Mouse (Mus musculus) intestine, postnatal 0 days (tissue): ENCODE results near the gene A630001G21Rik. TPM values are rescaled to one million over a fixed set of nuclear protein-coding genes. Genes with fewer than 3 reads are reported as not detected.

Source experiments
- ATAC-seq: fragments of 200-750 bp; cut with Nextera tagmentation; 2 replicates; pipeline ENCODE4 v1.8.0; 2017; ENCODE audit warnings: mild to moderate bottlenecking, moderate TSS enrichment, moderate library complexity
- H3K27ac ChIP-seq: fragments of 300-500 bp; sonication (generic); 2 replicates; pipeline ENCODE4 v1.5.1; 2014; ENCODE audit warnings: mild to moderate bottlenecking, low read depth, low read length, moderate library complexity
- H3K27me3 ChIP-seq: fragments of 300-500 bp; sonication (generic); replicated peaks from 2 replicates; pipeline ENCODE4 v1.6.1; 2014; ENCODE audit warnings: low read length, mixed read lengths; ENCODE audit not compliant: control insufficient read depth, insufficient read depth
- H3K36me3 ChIP-seq: fragments of 300-500 bp; sonication (generic); 2 replicates; pipeline ENCODE4 v1.6.1; 2014; ENCODE audit warnings: mild to moderate bottlenecking, moderate library complexity; ENCODE audit not compliant: control insufficient read depth, insufficient read depth
- H3K4me1 ChIP-seq: fragments of 300-500 bp; sonication (generic); replicated peaks from 2 replicates; pipeline ENCODE4 v1.6.1; 2014; ENCODE audit warnings: antibody characterized with exemption, low read length, mixed read lengths; ENCODE audit not compliant: control insufficient read depth, insufficient read depth
- H3K4me2 ChIP-seq: fragments of 300-500 bp; sonication (generic); replicated peaks from 2 replicates; pipeline ENCODE4 v1.6.1; 2014; ENCODE audit warnings: low read depth, mild to moderate bottlenecking, moderate library complexity
- H3K4me3 ChIP-seq: fragments of 300-500 bp; sonication (generic); 2 replicates; pipeline ENCODE4 v1.5.1; 2014; ENCODE audit warnings: low read depth, low read length
- H3K9ac ChIP-seq: fragments of 300-500 bp; sonication (generic); 2 replicates; pipeline ENCODE4 v1.6.1; 2014; ENCODE audit warnings: mild to moderate bottlenecking, low read depth, low read length
- H3K9me3 ChIP-seq: fragments of 300-500 bp; sonication (generic); 2 replicates; pipeline ENCODE4 v1.6.1; 2016; ENCODE audit warnings: mixed run types; ENCODE audit not compliant: control insufficient read depth
- CTCF ChIP-seq: sonication (generic); IDR thresholded peaks from 2 replicates; pipeline ENCODE4 v1.5.1; 2016; ENCODE audit warnings: low read depth, mild to moderate bottlenecking, control low read depth, antibody characterized with exemption, moderate library complexity
- WGBS: fragments of 180-500 bp; shearing (Covaris S2); extraction: QIAGEN DNeasy Blood & Tissue Kit; methylation state at CpG from one replicate; pipeline ENCODE4 v1.1.7; 2014; 5-methylcytosine and 5-hydroxymethylcytosine counted together
- polyA plus RNA-seq: library from polyadenylated mRNA; unstranded; fragments of >200 nt; fragmentation: Nextera tagmentation; extraction: Ambion mirVana; gene quantifications from 2 replicates; pipeline ENCODE4 v1.2.1, GENCODE M21; 2015

Gene A630001G21Rik
- polyA plus RNA-seq, 1 experiment from 2014 or later = 0.55 TPM

GRCm38 (mm10) chr1:85763386-85763785 is 15.1 kb downstream of the A630001G21Rik start:
- Histone ChIP-seq H3K9me3 (no peaks in the 10 kb centered on the region), H3K4me1 (no peaks in the 10 kb centered on the region), H3K4me3 (no peak overlapping the region), H3K4me2 (no peak overlapping the region), H3K36me3 (no peaks in the 10 kb centered on the region), H3K27me3 (no peaks in the 10 kb centered on the region), H3K9ac (no peak overlapping the region), H3K27ac (no peak overlapping the region)
- no peak for ATAC-seq
- no peak for TF ChIP-seq CTCF
- WGBS = 74% methylated on average over 6 of the region's 6 CpGs

GRCm38 (mm10) chr1:85761665-85762064 is 16.8 kb downstream of the A630001G21Rik start:
- Histone ChIP-seq H3K4me3 (no peak overlapping the region), H3K27me3 (no peaks in the 10 kb centered on the region), H3K4me1 (no peaks in the 10 kb centered on the region), H3K27ac (no peak overlapping the region), H3K9me3 (no peaks in the 10 kb centered on the region), H3K4me2 (no peak overlapping the region), H3K36me3 (no peaks in the 10 kb centered on the region), H3K9ac (no peak overlapping the region)
- no peak for TF ChIP-seq CTCF
- WGBS = 87% methylated on average over 4 of the region's 4 CpGs
- ATAC-seq = no peak

GRCm38 (mm10) chr1:85758969-85759293 is 19.5 kb downstream of the A630001G21Rik start:
- Histone ChIP-seq H3K9me3 (no peaks in the 10 kb centered on the region), H3K27ac (no peak overlapping the region), H3K4me2 (no peak overlapping the region), H3K27me3 (no peaks in the 10 kb centered on the region), H3K9ac (no peak overlapping the region), H3K4me1 (no peaks in the 10 kb centered on the region), H3K4me3 (no peak overlapping the region), H3K36me3 (no peaks in the 10 kb centered on the region)
- WGBS = 15% methylated on average over 1 of the region's 1 CpGs
- TF ChIP-seq CTCF = no peak
- ATAC-seq = no peak

GRCm38 (mm10) chr1:85758231-85758968 is 20.0 kb downstream of the A630001G21Rik start:
- H3K27me3 ChIP-seq = no peaks in the 10 kb centered on the region
- no peak overlapping the region for H3K27ac ChIP-seq
- no peak overlapping the region for H3K4me2 ChIP-seq
- no peak for ATAC-seq
- H3K4me3 ChIP-seq = no peak overlapping the region
- 35% methylated on average over 14 of the region's 14 CpGs for WGBS
- no peaks in the 10 kb centered on the region for H3K4me1 ChIP-seq
- H3K9ac ChIP-seq = no peak overlapping the region
- no peaks in the 10 kb centered on the region for H3K9me3 ChIP-seq
- TF ChIP-seq CTCF = no peak
- no peaks in the 10 kb centered on the region for H3K36me3 ChIP-seq

GRCm38 (mm10) chr1:85757531-85758230 is 20.8 kb downstream of the A630001G21Rik start:
- H3K9ac ChIP-seq = no peak overlapping the region

GRCm38 (mm10) chr1:85751932-85752680 is 26.3 kb downstream of the A630001G21Rik start:
- ATAC-seq = no peak

More at GRCm38 (mm10) chr1:85757531-85758230, 20.8 kb downstream of the A630001G21Rik start:
- H3K36me3 ChIP-seq = no peaks in the 10 kb centered on the region
- 74% methylated on average over 6 of the region's 6 CpGs for WGBS
- no peak for TF ChIP-seq CTCF
- H3K4me1 ChIP-seq = no peaks in the 10 kb centered on the region
- no peak overlapping the region for H3K4me3 ChIP-seq
- no peaks in the 10 kb centered on the region for H3K27me3 ChIP-seq
- H3K9me3 ChIP-seq = no peaks in the 10 kb centered on the region
- H3K27ac ChIP-seq = no peak overlapping the region
- H3K4me2 ChIP-seq = no peak overlapping the region
- no peak for ATAC-seq

More at GRCm38 (mm10) chr1:85751932-85752680, 26.3 kb downstream of the A630001G21Rik start:
- H3K27ac ChIP-seq = no peak overlapping the region
- TF ChIP-seq CTCF = no peak
- H3K27me3 ChIP-seq = no peaks in the 10 kb centered on the region
- no peak overlapping the region for H3K4me2 ChIP-seq
- H3K9ac ChIP-seq = no peak overlapping the region
- no peaks in the 10 kb centered on the region for H3K9me3 ChIP-seq
- H3K4me1 ChIP-seq = no peaks in the 10 kb centered on the region
- no peak overlapping the region for H3K4me3 ChIP-seq
- H3K36me3 ChIP-seq = no peaks in the 10 kb centered on the region
- 80% methylated on average over 11 of the region's 11 CpGs for WGBS
